Mouse (Mus musculus) adrenal gland, adult 2 months (tissue): Measurements from ENCODE around the gene Hist1h2bk. TPM values are rescaled to one million over a fixed set of nuclear protein-coding genes. Genes with fewer than 3 reads are reported as not detected.
A peak's percentile ranks its signal among the peaks of the same experiment; 100 is the strongest.

Experiments used
- DNase-seq: peaks from one replicate; pipeline ENCODE4 v3.0.0; 2021
- long read RNA-seq: library from polyadenylated mRNA; stranded (forward); transcript quantifications from one replicate; pipeline ENCODE4 v2.0.0, GENCODE M21; 2021
- polyA plus RNA-seq: library from polyadenylated mRNA; depleted of rRNA; stranded (reverse); fragments of >200 nt; gene quantifications from 2 replicates; pipeline ENCODE4 v1.2.3, GENCODE M21; 2012; rRNA removed
- total RNA-seq, 2 experiments: library from RNA; stranded (reverse); gene quantifications; 2 replicates each; pipeline ENCODE4 v1.2.3; 2021

The Hist1h2bk gene
- total RNA-seq, result 10 to 100 TPM; 27.4 to 48.0 TPM
- 1.9 and 3.2 TPM in 2 replicates for polyA plus RNA-seq
- long read RNA-seq, result 0 reads

- peak; percentile 90 for DNase-seq
These were observed at the start of gene Hist1h2bk, which contains the start of gene Hist1h2ah for GRCm38 (mm10) chr13:22035267-22036148. Hist1h2bk (plus strand) TSS chr13:22035870. Hist1h2ah (minus strand) TSS chr13:22035568.

GRCm38 (mm10) chr13:21992550-21992949, 43.1 kb upstream of the Hist1h2bk start:
- no peak for DNase-seq

GRCm38 (mm10) chr13:21993957-21994738, 41.5 kb upstream of the Hist1h2bk start:
- DNase-seq, result peak; percentile 48

- no peak for DNase-seq
These were observed 40.8 kb upstream of the Hist1h2bk start for GRCm38 (mm10) chr13:21994896-21995295.

GRCm38 (mm10) chr13:21995331-21995914, 40.2 kb upstream of the Hist1h2bk start:
- peak; percentile 26 for DNase-seq

GRCm38 (mm10) chr13:21996101-21996839, 39.4 kb upstream of the Hist1h2bk start:
- DNase-seq, result no peak

GRCm38 (mm10) chr13:21996840-21997185, 38.9 kb upstream of the Hist1h2bk start:
- no peak for DNase-seq

GRCm38 (mm10) chr13:21997201-21997820, 38.4 kb upstream of the Hist1h2bk start:
- DNase-seq, result no peak

- no peak for DNase-seq
These were observed 37.8 kb upstream of the Hist1h2bk start for GRCm38 (mm10) chr13:21997821-21998220.

- no peak for DNase-seq
These were observed 37.3 kb upstream of the Hist1h2bk start for GRCm38 (mm10) chr13:21998412-21998811.

GRCm38 (mm10) chr13:21999147-21999546, 36.5 kb upstream of the Hist1h2bk start:
- DNase-seq, result no peak

GRCm38 (mm10) chr13:22001346-22001745, 34.3 kb upstream of the Hist1h2bk start:
- DNase-seq, result no peak

- no peak for DNase-seq
These were observed 33.8 kb upstream of the Hist1h2bk start for GRCm38 (mm10) chr13:22001823-22002222.

GRCm38 (mm10) chr13:22005605-22006333, 29.9 kb upstream of the Hist1h2bk start:
- peak; percentile 70 for DNase-seq

- DNase-seq, result peak; percentile 77
These were observed 29.1 kb upstream of the Hist1h2bk start for GRCm38 (mm10) chr13:22006334-22007120.

- no peak for DNase-seq
These were observed 28.6 kb upstream of the Hist1h2bk start for GRCm38 (mm10) chr13:22007121-22007510.

GRCm38 (mm10) chr13:22007872-22008271, 27.8 kb upstream of the Hist1h2bk start:
- DNase-seq, result no peak

- no peak for DNase-seq
These were observed 27.0 kb upstream of the Hist1h2bk start for GRCm38 (mm10) chr13:22008707-22009106.

GRCm38 (mm10) chr13:22009642-22010041, 26.0 kb upstream of the Hist1h2bk start, which contains the start of gene Prss16:
Prss16 (minus strand) TSS chr13:22009742.
- DNase-seq, result no peak

- DNase-seq, result no peak
These were observed 22.0 kb upstream of the Hist1h2bk start for GRCm38 (mm10) chr13:22013716-22014115.
